Mouse (Mus musculus) right cerebral cortex, adult 2 months (tissue): ENCODE results near the gene Pcnx3.
"Not testable (repeated sequence)": the region's sequence is repeated elsewhere in the genome, so short reads cannot be mapped to it uniquely, and the experiment has no call there.

Experiments
- DNase-seq, 2 experiments: peaks; one replicate each; pipeline ENCODE4 v3.0.0; 2021 to 2022; ENCODE audit warnings: low spot score in 2 of 2

Gene Pcnx3

DNA sequence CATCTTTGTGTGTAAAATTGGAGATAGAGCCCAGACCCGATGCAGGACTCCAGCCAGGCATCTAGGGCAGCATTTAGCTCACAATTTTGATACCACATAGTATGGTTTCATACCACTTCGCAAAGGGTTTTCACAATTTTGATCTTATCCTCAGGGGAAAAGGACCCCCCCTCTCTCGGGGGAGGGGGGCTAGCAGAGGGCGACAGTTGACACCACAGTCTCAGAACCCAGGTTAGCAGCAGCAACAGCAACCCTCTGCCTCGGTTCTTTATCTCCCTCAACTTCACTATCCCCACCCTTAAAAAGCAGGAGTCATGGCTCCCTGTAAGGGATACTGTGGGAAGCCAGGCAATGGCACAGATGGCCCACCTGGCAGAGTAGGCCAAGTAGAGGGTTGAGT lies 24.5 kb upstream of the Pcnx3 start:
- no peak for DNase-seq

DNA sequence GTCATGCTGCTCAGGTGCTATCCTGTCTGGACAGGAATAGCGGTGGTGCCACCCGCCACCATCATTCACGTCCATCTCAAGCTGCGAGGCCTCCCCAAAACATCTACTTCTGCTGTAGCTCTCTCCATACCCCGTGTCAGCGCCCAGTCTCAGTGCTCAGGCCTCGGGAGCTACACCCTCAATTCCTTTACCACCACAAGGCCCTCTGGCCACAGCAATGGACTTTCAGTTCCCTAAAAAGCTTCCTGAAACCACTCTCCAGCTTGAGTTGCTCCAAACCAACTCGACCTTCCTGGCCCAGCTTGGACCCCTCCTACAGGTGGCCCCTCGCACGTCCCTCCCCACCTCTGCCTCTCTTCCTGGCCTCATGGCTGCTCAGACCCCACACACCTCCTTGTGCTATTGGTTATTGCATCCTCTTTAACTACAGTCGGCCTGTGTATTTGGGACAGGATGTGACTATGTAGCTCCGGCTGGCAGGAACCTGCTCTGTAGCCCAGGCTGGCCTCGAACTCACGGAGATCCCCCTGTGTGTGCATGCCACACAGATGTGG lies 23.3 kb upstream of the Pcnx3 start:
- no peak for DNase-seq

DNA sequence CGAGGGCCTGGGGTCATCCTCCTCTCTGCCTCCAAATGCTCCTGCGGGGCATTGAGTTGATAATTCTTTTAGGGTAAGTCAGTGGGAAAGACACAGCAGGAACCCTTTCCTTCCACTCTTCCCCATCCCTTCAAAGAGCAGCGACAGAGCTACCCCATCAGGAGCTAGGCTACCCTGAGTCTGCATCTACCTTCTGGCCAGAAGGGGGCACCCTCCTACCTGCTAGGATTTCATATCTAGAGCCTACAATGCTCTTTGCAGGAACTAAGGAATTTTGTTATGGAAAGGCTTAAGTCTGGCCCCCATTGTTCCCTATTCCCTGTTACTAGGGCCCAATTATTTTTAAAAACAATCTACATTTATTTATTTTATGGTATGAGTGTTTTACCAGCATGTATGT lies 22.5 kb upstream of the Pcnx3 start:
- peak; percentile 75 to 86 for DNase-seq

DNA sequence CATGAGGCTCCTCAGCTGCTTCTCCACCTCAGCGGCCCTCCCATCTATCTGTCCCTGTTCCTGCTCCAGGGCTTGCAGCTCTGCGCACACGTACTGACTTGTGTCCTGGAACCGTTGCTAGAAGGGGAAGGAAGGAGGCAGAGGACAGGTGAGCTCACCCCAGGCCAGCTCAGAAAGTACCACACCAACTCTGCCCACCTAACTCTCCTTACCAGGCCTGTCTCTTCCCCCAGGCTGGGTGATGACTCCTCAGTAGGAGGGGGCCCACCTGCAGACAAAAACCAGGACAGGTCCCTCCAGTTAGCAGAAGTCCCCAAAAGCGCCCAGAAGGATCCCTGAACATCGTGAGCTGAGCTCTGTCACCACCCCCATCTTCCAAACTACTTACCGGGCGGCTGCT lies 21.9 kb upstream of the Pcnx3 start:
- no peak for DNase-seq

DNA sequence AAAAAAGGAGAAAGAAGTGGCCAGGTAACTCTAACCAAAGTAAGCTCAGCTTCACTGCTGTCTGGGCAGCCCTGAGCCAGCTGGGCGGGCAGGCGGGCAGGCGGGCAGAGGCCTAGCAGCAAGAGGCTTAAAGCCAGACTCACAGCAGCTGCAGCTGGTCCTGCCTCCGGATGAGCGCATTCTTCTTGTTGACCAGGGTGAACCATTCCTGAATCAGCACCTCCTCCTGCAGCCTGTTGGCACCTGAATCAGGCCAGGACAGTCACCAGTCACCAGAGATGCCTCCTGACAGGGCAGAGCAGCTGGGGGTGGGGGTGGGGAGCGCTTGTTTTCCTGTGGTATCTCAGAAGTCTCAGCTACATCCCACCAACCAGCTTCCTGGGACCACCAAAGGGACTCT lies 21.4 kb upstream of the Pcnx3 start:
- DNase-seq: no peak

DNA sequence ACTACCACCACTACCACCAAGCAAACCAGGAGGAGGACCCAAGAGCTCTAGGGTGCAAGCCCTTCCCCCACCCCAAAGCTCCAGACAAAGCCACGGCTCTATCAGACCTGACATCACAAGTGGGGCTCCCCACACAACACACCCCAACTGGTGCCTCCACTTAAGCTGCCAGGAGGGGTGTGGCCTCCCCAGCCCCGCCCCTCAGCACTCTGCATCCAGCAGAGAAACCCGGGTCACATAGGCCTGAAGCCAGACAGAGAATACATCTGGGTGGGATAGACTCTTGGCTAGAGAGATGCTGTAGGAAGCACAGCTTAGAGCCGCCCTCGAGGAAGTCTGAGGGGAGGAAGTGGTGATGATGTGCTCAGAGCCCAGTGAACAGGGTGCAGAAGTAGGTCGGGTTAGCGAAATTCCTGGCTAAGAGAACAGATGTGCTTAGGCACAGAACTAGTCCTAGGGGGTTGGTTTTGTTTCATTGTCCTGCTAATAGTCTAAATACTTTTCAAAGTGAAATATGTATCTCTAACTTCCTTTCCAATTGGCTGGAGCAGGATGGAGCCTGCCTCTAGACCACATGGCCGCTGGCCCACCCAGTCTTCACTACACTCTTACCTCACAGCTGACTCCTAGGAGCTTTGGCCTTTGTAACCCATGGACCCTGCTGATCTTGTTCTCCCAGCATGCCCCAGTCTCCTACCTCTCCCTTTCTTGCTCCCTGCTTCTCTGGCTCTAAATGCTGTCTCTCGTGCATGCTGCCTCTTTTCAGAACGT lies 16.3 kb upstream of the Pcnx3 start:
- DNase-seq: no peak

DNA sequence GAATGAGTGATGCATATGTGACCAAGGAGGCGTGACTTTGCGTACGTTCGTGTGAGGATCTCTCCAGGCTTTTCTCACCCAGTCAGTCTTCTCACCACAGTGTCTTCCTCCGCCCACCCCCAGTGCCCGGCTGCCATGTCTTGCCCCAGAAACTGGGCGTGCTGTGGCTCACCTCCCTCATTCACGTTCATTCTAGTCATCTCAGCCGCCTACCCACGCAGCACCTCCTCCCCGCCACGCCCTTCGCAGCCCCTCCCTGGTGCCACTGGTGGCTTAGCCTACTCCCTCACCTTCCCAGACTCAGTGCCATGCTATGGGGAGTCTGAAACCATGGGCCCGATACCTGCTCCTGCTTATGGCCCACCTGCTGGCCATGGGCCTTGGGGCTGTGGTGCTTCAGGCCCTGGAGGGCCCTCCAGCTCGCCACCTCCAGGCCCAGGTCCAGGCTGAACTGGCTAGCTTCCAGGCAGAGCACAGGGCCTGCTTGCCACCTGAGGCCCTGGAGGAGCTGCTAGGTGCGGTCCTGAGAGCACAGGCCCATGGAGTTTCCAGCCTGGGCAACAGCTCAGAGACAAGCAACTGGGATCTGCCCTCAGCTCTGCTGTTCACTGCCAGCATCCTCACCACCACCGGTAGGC lies 15.6 kb upstream of the Pcnx3 start, which contains the start of gene Kcnk7:
Kcnk7 (plus strand) TSS at position 205 of the 638 bp plus-strand sequence.
- no peak for DNase-seq

DNA sequence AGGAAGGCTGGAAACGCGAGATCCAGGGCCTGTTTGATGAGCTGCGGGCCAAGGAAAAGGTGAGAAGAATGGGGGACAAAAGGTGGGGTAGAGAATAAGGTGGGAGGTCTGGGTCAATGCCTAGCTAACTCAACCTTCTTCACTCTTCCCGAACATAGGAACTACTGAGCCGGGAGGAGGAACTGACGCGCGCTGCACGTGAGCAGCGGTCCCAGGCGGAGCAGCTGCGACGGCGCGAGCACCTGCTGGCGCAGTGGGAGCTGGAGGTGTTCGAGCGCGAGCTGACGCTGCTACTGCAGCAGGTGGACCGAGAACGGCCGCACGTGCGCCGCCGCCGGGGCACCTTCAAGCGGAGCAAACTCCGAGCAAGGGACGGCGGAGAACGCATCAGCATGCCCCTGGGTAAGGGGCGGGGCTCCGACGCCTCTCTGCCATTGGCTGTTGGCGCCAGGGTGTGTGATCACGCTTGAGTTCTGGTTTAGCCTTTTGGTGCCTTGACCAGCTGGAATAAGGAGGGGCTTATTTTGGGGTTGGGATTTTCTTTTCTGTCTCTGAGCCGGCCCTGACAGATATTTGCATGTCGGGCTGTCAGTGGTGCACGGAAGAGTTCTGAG lies 7.2 kb upstream of the Pcnx3 start:
- no peak for DNase-seq

DNA sequence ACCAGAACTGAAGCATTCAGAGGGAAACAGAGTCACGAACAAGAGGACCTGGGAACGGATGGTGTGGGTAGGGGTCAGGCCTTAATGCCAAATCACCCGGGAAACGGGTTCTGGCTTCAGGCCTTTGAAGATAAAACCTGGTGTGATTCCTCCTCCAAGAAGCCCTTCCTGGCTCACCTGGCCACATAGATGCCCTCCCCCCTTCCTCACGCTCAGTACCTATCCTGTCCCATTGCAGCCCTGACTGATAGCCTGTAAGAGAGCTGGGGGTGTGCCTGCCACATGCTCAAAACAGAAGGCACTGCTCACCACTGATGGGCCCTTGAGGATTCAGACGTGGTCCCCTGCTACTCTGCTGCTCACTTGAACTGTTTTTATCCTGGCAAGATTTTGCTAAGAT lies 5.1 kb upstream of the Pcnx3 start:
- DNase-seq: no peak

DNA sequence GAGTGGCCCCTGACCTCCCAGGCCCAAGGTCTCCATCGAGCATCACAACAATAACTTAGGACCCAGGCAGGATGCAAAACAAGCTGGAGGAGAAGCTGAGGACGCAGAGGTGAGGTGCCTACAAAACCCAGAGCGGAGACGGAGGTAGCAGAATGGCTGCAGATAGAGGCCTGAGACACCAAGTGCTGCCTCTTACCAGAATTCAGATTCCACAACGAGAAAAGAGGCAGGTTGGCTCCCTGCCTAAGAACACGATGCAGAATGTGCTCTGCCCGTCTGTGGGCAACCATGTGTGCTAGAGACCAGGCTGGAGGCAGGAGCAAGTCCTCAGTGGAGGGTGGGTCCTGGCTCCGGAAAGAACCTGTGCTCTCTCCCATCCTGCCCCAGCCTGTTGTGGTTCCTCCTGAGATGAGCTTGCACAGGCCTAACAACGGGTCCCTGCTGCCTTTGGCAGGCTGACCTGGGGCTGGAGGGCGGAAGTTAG lies 4.2 kb upstream of the Pcnx3 start:
- no peak for DNase-seq

DNA sequence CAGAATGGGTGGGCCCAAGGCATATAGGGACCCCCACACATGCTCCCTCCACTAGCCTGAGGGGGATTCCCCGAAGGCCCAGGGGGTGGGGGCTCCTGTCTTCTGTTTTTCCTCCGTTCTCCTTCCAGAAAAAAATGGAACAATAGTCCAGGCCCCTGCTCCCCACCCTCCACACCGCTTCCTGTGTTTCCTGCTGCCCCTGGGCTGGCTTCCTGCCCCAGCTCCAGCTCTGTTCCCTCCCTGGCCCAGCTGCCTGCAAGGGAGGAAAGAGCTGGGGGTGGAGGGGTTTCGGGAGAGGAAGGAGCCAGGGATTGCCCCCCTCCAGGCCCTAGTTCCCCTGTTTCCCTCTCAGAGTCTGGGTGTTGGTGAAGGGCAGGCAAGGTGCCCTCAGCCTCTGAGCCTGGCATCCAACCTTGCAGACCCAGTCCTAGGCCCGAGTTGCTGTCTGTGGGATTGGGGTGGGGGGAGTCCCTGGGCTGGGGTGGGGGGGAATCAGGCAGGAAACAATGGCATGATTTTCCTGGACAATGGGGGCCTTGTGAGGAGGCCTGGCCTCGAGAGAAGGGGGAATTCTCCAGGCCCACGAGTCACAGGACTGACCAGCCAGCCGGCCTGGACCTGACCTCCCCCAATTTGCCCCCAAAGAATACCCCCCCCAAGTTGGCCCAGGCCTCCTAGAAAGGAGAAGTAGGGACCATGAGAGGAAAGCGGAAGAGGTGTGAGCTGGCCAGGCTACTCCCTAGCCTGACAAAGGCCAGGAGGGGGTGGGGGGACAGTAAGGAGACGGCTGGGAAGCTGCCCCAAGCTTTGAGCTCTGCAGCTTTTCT lies 3.6 kb upstream of the Pcnx3 start:
- DNase-seq: no peak

DNA sequence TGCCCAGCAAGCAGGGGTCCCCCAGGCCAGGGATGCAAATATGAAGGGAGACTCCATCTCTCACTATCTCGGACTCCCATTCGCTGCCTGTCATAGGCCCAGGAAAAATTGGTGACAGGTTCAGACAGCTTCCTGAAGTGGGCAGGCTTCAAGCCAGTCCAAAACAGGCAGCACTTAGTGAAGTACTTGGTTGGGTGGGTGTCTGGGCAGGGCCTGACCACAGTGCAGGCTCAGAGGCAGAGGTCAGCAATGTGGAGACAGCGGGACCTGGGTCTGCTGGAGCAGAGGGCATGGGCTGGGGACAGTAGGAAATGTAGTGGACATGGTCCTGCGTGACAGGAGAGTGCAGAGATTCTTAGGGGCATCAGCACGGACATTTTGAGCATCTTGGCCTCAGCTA lies 2.9 kb upstream of the Pcnx3 start:
- DNase-seq: no peak

DNA sequence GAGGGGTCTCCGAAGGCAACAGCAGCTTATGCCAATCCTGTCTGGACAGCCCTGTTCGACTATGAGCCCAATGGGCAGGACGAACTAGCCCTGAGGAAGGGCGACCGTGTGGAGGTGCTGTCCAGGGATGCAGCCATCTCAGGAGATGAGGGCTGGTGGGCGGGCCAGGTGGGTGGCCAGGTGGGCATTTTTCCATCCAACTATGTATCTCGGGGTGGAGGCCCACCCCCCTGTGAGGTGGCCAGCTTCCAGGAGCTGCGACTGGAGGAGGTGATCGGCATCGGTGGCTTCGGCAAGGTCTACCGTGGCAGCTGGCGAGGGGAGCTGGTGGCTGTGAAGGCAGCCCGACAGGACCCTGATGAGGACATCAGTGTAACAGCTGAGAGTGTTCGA lies 1.6 kb upstream of the Pcnx3 start:
- no peak for DNase-seq

DNA sequence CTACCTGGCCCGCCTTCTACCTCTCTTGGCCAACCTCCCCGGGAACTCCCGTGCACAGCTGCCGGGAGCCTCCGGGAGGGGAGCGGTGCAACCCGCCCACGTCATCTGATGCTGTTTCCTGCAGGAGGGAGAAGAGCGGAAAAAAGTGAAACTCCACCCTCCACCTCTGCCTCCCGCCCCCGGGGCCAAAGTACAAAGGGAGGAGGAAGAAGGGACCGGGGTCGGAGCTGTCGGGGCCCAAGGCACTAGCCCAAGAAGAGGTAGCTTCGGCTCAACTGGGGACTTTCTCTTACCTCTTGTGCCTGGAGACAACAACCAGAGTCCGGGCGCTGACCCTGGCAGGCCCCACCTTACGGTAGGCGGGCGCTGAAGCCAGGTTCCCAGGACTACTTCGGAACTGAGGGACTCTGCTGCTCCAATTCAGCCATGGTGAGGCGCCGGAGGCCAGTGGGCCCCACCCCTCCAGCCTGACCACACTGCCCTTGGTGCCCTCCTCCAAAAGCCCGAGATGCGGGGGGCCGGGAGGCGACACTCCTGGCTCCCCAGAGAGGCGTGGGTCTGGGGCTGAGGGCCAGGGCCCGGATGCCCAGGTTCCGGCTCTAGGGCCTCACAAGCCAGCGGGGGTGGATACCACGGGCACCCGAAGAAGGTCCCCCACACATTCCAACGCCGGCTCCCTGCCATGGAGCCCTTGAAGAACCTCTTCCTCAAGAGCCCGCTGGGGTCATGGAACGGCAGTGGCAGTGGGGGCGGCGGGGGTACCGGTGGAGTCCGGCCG lies 1.0 kb upstream of the Pcnx3 start:
- peak; percentile 75 to 79 for DNase-seq

DNA sequence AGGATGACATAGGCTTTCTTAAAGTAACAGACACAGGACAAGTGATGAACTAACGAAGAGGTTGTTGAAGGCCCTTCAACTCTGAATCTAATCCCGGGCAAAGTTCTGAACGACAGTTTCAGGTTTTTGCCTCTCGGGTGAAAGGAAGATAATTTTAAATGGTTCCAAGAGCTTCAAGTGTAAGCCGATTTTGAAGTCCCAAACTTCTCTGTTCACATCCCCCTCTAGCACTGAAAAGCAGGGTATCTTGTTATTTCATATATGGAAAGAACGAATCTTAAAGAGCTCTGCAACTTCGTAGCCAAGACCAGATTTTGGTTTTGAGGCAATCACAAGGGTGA lies 350 bp upstream of the Pcnx3 start:
- no peak for DNase-seq

DNA sequence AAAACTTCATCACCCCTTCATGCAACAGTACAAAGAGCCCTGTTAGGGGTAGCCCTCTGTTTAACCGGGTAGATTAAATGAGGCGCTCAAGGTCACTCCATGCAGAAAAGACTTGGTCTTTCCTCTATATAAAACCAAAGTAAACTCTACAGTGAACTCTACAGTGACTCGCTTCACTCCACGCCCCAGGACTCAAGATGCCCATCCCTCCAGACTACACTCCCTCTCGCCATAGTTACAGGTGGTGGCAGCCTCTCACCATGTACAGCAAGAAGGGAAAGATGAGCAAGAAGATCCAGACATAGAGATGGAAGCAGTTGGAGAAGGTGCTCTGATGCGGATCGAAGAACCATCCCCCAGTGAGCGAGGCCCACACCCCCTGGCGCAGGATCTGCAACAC lies 970 bp downstream of the Pcnx3 start:
- DNase-seq: no peak

DNA sequence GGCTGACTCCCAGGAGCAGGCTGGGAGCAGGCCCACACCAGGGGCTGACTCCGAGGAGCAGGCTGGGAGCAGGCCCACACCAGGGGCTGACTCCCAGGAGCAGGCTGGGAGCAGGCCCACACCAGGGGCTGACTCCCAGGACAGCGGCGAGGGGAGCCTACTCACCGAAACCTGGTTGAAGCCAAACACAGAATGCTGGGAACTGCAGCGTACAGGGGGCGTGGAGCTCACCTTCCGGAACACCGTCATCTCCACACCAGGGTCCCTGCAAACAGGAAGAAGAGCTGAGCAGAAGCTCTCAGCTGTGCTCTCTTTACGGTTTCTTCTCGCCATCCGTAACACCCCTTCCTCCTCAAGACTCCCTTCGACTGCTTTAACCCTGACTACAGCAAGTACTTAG lies 1.8 kb downstream of the Pcnx3 start:
- not testable (repeated sequence) for DNase-seq

DNA sequence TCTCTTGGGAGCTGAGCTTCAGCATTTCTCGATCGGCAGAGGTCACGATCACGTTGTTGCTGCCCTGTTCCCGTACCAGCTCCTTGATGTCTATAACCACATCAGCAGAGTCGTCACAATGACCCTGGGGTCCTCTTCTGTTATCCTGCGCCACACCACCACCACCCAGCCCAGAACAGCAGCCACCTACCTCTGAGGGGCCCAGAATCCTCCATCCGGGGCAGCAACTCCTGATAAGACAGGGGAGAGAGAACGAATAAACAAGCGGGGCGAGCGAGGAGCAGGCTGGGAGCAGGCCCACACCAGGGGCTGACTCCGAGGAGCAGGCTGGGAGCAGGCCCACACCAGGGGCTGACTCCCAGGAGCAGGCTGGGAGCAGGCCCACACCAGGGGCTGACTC lies 2.3 kb downstream of the Pcnx3 start:
- DNase-seq: no peak

DNA sequence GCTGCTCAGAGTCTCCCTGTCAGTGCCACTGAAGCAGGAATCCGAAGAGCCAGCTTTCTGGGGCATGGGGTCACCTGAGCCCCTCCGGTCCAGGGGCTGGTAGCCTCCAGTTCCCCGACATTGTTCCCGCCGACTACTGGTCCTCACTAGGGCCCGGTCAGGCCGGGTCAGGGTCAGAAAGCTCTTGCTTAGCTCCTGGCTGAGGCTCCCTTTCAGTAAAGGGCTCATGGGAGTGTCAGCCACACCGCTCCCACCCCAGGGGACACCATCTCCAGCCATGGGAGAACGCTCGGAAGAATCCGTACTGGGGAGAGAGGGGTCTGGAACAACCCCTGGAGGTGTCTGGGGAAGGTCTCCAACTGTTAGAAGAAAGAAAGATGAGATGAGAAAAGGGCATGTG lies 2.8 kb downstream of the Pcnx3 start:
- no peak for DNase-seq

DNA sequence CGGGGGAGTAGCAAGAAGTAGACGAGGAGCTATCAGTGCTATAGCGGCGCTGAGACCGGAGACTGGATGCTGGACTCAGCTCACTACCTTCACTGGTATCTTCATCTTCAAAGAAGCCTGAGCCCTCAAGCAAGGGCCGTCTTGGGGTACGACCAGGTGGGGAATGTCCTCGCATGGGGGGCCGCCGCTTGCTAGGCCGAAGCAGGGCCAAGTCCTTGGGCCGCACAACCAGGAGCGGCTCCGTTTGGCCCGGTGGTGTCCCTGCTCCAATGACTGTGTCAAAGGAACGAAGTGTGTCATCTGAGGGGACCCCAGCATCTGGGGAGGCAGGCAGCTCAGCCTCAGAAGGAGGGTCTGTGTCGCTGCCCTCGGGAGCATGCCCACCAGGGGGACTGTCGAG lies 3.3 kb downstream of the Pcnx3 start:
- no peak for DNase-seq

DNA sequence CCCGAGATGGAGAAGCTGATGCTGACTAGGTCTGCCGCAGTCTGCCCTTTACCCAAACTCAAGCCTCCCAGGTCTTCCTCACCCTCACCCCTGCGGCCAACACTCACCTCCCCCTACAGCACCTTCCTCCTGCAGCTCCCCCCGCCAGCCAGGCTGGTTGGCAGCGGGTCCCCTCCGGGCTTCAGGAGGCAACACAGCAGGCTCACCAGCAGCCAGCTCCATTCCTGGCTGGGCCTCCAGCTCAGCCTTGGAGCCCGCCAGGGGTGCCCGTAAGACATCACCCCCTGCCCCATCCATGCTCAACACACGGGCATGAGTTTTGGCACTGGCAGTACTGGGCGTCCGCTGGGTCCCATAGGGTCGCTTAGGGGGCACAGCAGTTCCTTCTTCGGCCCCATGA lies 3.7 kb downstream of the Pcnx3 start:
- no peak for DNase-seq
